Mouse (Mus musculus): Measurements from ENCODE around the gene Tmem150a.

DNA sequence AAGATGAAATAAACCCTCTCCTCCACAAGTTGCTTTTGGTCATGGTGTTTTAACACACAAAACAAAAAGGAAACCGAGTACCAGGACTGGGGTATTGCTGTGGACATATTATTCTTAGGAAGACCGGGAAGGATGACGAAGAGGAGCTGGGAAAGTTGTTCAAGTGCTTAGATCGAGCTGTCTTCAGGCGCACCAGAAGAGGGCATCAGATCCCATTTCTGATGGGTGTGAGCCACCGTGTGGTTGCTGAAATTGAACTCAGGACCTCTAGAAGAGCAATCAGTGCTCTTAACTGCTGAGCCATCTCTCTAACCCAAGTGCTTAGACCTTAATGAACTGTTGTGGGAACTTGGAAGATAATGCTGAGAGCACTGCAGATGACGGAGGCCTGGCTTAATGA lies 8.8 kb downstream of the Tmem150a start:
- TF ChIP-seq CTCF (IDR thresholded peaks at IDR 0.05; ENCODE audit: control insufficient read depth, insufficient read depth, insufficient replicate concordance, low read depth, low read length) (no peak), POLR2A (IDR thresholded peaks at IDR 0.05; ENCODE audit: control insufficient read depth, low read depth, low read length) (no peak)

All from testis, adult 2 months (tissue).